Comparison of ENCODE assay signal across 11 mouse cellular contexts in the genomic region with DNA sequence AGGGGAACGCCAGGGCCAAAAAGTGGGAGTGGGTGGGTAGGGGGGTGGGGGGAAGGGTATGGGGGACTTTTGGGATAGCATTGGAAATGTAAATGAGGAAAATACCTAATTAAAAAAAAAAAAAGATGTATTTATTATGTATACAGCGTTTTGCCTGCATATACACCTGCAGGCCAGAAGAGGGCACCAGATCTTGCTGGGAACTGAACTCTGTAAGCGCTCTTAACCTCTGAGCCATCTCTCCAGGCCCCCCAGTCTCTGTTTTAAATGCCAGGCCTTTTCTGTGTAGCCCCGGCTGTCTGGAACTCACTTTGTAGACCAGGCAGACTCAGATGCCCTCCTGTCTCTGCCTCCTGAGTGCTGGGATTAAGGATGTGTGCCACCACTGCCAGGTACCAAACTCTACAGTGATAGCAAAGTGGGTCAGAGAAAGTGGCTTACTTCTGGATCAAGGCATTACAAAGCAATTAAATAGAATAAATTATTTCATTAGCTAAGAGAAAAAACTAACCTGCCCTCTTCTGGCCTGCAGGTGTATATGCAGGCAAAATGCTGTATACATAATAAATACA. TPM values are rescaled to one million over a fixed set of nuclear protein-coding genes. Genes with fewer than 3 reads are reported as not detected.
DNase-seq lines count a peak whose midpoint lies in the region; ATAC-seq and TF ChIP-seq lines count a peak whose summit lies in the region.
"Had no signal": no experiment of that assay in that cellular context is flagged by ENCODE, and none has a peak within 500 bp of the region (broad histone marks: within the 10 kb centered on the region; RNA-seq: fewer than 3 reads in every experiment).

No protein-coding gene starts in this region.

- TF ChIP-seq CTCF in testis, adult 2 months (IDR thresholded peaks at IDR 0.05; ENCODE audit: control insufficient read depth, insufficient read depth, insufficient replicate concordance, low read depth, low read length), result peak; percentile 34; the same call in 1 of the 2 replicates
- TF ChIP-seq CTCF in G1E (IDR thresholded peaks at IDR 0.05; ENCODE audit: low read depth, low read length), result peak; percentile 31; the same call in 1 of the 2 replicates
- TF ChIP-seq CTCF in small intestine, adult 2 months (IDR thresholded peaks at IDR 0.05; ENCODE audit: extremely low read depth, insufficient read length, insufficient replicate concordance, low read depth, low read length), result peak; percentile 59; the same call in 1 of the 2 replicates

- no peak for TF ChIP-seq POLR2A in testis, adult 2 months (IDR thresholded peaks at IDR 0.05; ENCODE audit: control insufficient read depth, low read depth, low read length)
- TF ChIP-seq POLR2A in small intestine, adult 2 months (IDR thresholded peaks at IDR 0.05; ENCODE audit: low read depth, low read length), result no peak

- 53% methylated on average over 4 of the region's 4 CpGs for WGBS in embryonic facial prominence, embryonic 12.5 days
- 68% methylated on average over 3 of the region's 4 CpGs for WGBS in small intestine, adult 2 months

- no peaks in the 10 kb centered on the region for H3K9me3 ChIP-seq in G1E (replicated peaks)
- no peaks in the 10 kb centered on the region for H3K9me3 ChIP-seq in embryonic facial prominence, embryonic 12.5 days

- peaks cover 2% of the 10 kb centered on the region for H3K36me3 ChIP-seq in testis, adult 2 months (ENCODE audit: control insufficient read depth, insufficient read depth, low read length)
- peaks cover 80% of the 10 kb centered on the region for H3K36me3 ChIP-seq in G1E (replicated peaks)
- no peaks in the 10 kb centered on the region for H3K36me3 ChIP-seq in embryonic facial prominence, embryonic 12.5 days
- peaks cover 64% of the 10 kb centered on the region for H3K36me3 ChIP-seq in small intestine, adult 2 months (ENCODE audit: control insufficient read depth, insufficient read depth, low read length)

- H3K4me2 ChIP-seq in embryonic facial prominence, embryonic 12.5 days (replicated peaks), result no peak overlapping the region

- no peaks in the 10 kb centered on the region for H3K27me3 ChIP-seq in testis, adult 2 months (ENCODE audit: control insufficient read depth, insufficient read depth, low read length)
- H3K27me3 ChIP-seq in G1E (ENCODE audit: insufficient read depth, low read length), result no peaks in the 10 kb centered on the region
- no peaks in the 10 kb centered on the region for H3K27me3 ChIP-seq in embryonic facial prominence, embryonic 12.5 days
- no peaks in the 10 kb centered on the region for H3K27me3 ChIP-seq in small intestine, adult 2 months (ENCODE audit: control insufficient read depth, insufficient read depth, low read length)

- DNase-seq in testis, postnatal 10 days (ENCODE audit: low spot score), result no peak
- DNase-seq in G1E (ENCODE audit: low spot score), result no peak
- no peak for DNase-seq in right cerebral cortex, adult 18-20 months
- DNase-seq in layer of hippocampus, postnatal 36 days, result no peak
- DNase-seq: adrenal gland, postnatal 10 days; heart, postnatal 36 days; kidney, postnatal 25 days; midbrain, embryonic 14.5 days had no signal

- no peak overlapping the region for H3K9ac ChIP-seq in embryonic facial prominence, embryonic 12.5 days

- H3K27ac ChIP-seq in testis, adult 2 months (ENCODE audit: control insufficient read depth, insufficient read depth, low read depth, low read length), result no peak overlapping the region
- no peak overlapping the region for H3K27ac ChIP-seq in embryonic facial prominence, embryonic 12.5 days
- H3K27ac ChIP-seq in small intestine, adult 2 months (ENCODE audit: insufficient read depth, low read depth, low read length), result no peak overlapping the region

- ATAC-seq in G1E (ENCODE audit: extremely low read depth, insufficient number of reproducible peaks, low FRiP score, poor library complexity, severe bottlenecking), result no peak
- ATAC-seq in embryonic facial prominence, embryonic 12.5 days (ENCODE audit: insufficient number of reproducible peaks, insufficient read depth, low FRiP score, low TSS enrichment), result 0 out of 2 replicates have a peak, but pooled peaks have one; percentile 15

- H3K4me1 ChIP-seq in testis, adult 2 months (ENCODE audit: control insufficient read depth, insufficient read depth, low read length), result no peaks in the 10 kb centered on the region
- peaks cover 2% of the 10 kb centered on the region; the same call in 1 of the 2 replicates for H3K4me1 ChIP-seq in G1E (ENCODE audit: insufficient read depth, low read depth, low read length)
- no peaks in the 10 kb centered on the region for H3K4me1 ChIP-seq in embryonic facial prominence, embryonic 12.5 days
- H3K4me1 ChIP-seq in small intestine, adult 2 months (ENCODE audit: control insufficient read depth, insufficient read depth, insufficient read length, low read length), result no peaks in the 10 kb centered on the region

- no peak overlapping the region for H3K4me3 ChIP-seq in testis, adult 2 months (ENCODE audit: control insufficient read depth, low read depth, low read length)
- no peak overlapping the region for H3K4me3 ChIP-seq in G1E (ENCODE audit: low read depth, low read length)
- H3K4me3 ChIP-seq in embryonic facial prominence, embryonic 12.5 days, result no peak overlapping the region
- H3K4me3 ChIP-seq in small intestine, adult 2 months (ENCODE audit: low read depth, low read length), result no peak overlapping the region

RNA-seq across cellular contexts. Expression of a gene that starts 12.7 kb away (rescaled TPM):
- polyA plus RNA-seq in testis, adult 2 months (2012; rRNA removed), result 4.1 and 4.4 TPM in 2 replicates
- total RNA-seq in G1E (2014; fragmentation: Nextera tagmentation) (94.5 and 118 TPM in 2 replicates), G1E (2017) (97.5 and 100 TPM in 2 replicates)
- 36.4 and 48.7 TPM in 2 replicates for polyA plus RNA-seq in G1E (2012)
- 38.7 and 44.8 TPM in 2 replicates for polyA plus RNA-seq in embryonic facial prominence, embryonic 12.5 days (2016; fragmentation: Nextera tagmentation; extraction: Ambion mirVana)
- 3.3 and 9.1 TPM in 2 replicates for polyA plus RNA-seq in small intestine, adult 2 months (2012; rRNA removed)
- total RNA-seq in layer of hippocampus, postnatal 36 days (2021), result 1 to 10 TPM in 1 of 2 experiments, under 1 TPM in 1; 0.73 to 1.1 TPM

RNA-seq across cellular contexts. Expression of a gene that starts 38.6 kb away (rescaled TPM):
- 37.8 and 38.2 TPM in 2 replicates for polyA plus RNA-seq in testis, adult 2 months (2012; rRNA removed)
- total RNA-seq in G1E (2014; fragmentation: Nextera tagmentation) (65.2 and 68.0 TPM in 2 replicates), G1E (2017) (117 and 139 TPM in 2 replicates)
- 29.3 and 30.3 TPM in 2 replicates for polyA plus RNA-seq in G1E (2012)
- 3.4 and 4.6 TPM in 2 replicates for polyA plus RNA-seq in embryonic facial prominence, embryonic 12.5 days (2016; fragmentation: Nextera tagmentation; extraction: Ambion mirVana)
- 21.3 and 51.5 TPM in 2 replicates for polyA plus RNA-seq in small intestine, adult 2 months (2012; rRNA removed)
- 10 to 100 TPM; 13.0 to 15.3 TPM for total RNA-seq in layer of hippocampus, postnatal 36 days (2021)

RNA-seq across cellular contexts. Expression of a gene that starts 49.3 kb away (rescaled TPM):
- polyA plus RNA-seq in testis, adult 2 months (2012; rRNA removed), result 0.20 TPM in 1 of 2 replicates, not detected in the other
- total RNA-seq in G1E (2014; fragmentation: Nextera tagmentation) (not detected in 2 replicates), G1E (2017) (not detected in 2 replicates)
- not detected in 2 replicates for polyA plus RNA-seq in G1E (2012)
- 0.56 TPM in 1 of 2 replicates, not detected in the other for polyA plus RNA-seq in embryonic facial prominence, embryonic 12.5 days (2016; fragmentation: Nextera tagmentation; extraction: Ambion mirVana)
- not detected in 2 replicates for polyA plus RNA-seq in small intestine, adult 2 months (2012; rRNA removed)
- 1 to 10 TPM; 3.0 to 3.8 TPM for total RNA-seq in layer of hippocampus, postnatal 36 days (2021)
- total RNA-seq: adrenal gland, postnatal 10 days; heart, postnatal 36 days had no signal
